Mouse (Mus musculus): ENCODE results near the gene Anxa4. TPM values are rescaled to one million over a fixed set of nuclear protein-coding genes. Genes with fewer than 3 reads are reported as not detected.

The Anxa4 gene
- polyA plus RNA-seq, 1 experiment from 2014 or later: 6.3 TPM

GRCm38 (mm10) chr6:86773830-86774229 is 19.6 kb downstream of the Anxa4 start:
- H3K4me3 ChIP-seq (ENCODE audit: low read length): no peak overlapping the region
- no peak overlapping the region for H3K27ac ChIP-seq (ENCODE audit: low read depth, low read length)
- 92% methylated on average over 4 of the region's 4 CpGs for WGBS
- no peaks in the 10 kb centered on the region for H3K9me3 ChIP-seq (ENCODE audit: control insufficient read depth, low read length)
- H3K36me3 ChIP-seq (ENCODE audit: control insufficient read depth, insufficient read depth, low read length): no peaks in the 10 kb centered on the region
- no peaks in the 10 kb centered on the region for H3K27me3 ChIP-seq (replicated peaks; ENCODE audit: control insufficient read depth, insufficient read depth, low read length)
- H3K9ac ChIP-seq (ENCODE audit: low read depth, low read length): no peak overlapping the region
- ATAC-seq: no peak
- H3K4me1 ChIP-seq (ENCODE audit: control insufficient read depth, insufficient read depth, low read depth, low read length): no peaks in the 10 kb centered on the region
- no peak overlapping the region for H3K4me2 ChIP-seq (ENCODE audit: low read length)

DNA sequence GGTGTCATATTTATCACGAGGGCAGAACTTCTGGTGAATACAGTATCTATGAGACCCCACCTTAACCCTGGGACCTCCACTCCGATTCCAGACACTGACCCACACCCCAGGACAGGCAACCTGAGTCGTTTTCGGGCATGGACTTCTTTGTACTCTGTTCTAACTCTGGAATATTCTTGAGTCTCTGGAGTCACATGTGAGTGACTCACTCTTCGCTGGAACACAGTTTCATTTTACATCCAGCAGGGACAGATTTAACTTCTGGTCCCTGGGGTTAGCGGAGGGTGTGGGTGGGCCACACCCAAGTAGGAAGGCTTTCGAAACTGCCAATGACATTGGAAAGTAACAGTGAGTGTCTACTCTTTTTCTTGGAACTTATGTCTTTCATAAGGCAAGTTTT is 20.8 kb downstream of the Anxa4 start:
- no peak for ATAC-seq
- H3K9me3 ChIP-seq (ENCODE audit: control insufficient read depth, low read length): no peaks in the 10 kb centered on the region
- no peaks in the 10 kb centered on the region for H3K4me1 ChIP-seq (ENCODE audit: control insufficient read depth, insufficient read depth, low read depth, low read length)
- no peaks in the 10 kb centered on the region for H3K36me3 ChIP-seq (ENCODE audit: control insufficient read depth, insufficient read depth, low read length)
- no peaks in the 10 kb centered on the region for H3K27me3 ChIP-seq (replicated peaks; ENCODE audit: control insufficient read depth, insufficient read depth, low read length)
- H3K9ac ChIP-seq (ENCODE audit: low read depth, low read length): no peak overlapping the region
- WGBS: 88% methylated on average over 7 of the region's 7 CpGs
- no peak overlapping the region for H3K27ac ChIP-seq (ENCODE audit: low read depth, low read length)
- no peak overlapping the region for H3K4me2 ChIP-seq (ENCODE audit: low read length)
- H3K4me3 ChIP-seq (ENCODE audit: low read length): no peak overlapping the region

DNA sequence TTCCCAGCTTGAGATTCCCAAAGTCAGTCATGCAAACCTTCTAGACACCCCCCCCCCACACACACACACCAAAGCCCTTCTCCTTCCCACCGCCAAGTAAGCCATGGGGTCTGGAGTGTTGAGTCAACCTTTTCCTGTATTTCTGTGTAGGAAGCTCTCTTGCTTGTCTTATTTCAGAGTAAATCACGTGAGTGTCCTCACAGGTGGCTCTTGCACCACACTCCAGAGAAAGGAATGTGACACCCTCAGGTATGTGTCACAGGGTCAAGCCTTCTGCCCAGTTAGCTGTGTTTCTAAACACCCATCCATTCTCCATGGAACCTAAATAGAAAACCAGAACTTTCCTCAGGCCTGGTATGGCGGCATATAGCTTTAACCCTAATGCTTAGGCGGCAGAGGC is 24.4 kb downstream of the Anxa4 start:
- Histone ChIP-seq H3K36me3 (ENCODE audit: control insufficient read depth, insufficient read depth, low read length) (no peaks in the 10 kb centered on the region), H3K4me2 (ENCODE audit: low read length) (no peak overlapping the region), H3K4me3 (ENCODE audit: low read length) (no peak overlapping the region), H3K4me1 (ENCODE audit: control insufficient read depth, insufficient read depth, low read depth, low read length) (no peaks in the 10 kb centered on the region), H3K9me3 (ENCODE audit: control insufficient read depth, low read length) (no peaks in the 10 kb centered on the region), H3K9ac (ENCODE audit: low read depth, low read length) (no peak overlapping the region), H3K27ac (ENCODE audit: low read depth, low read length) (no peak overlapping the region), H3K27me3 (replicated peaks; ENCODE audit: control insufficient read depth, insufficient read depth, low read length) (no peaks in the 10 kb centered on the region)
- ATAC-seq: no peak
- WGBS: 83% methylated on average over 4 of the region's 4 CpGs

GRCm38 (mm10) chr6:86768186-86768776 is 25.1 kb downstream of the Anxa4 start:
- 86% methylated on average over 4 of the region's 4 CpGs for WGBS

GRCm38 (mm10) chr6:86767465-86767864 is 25.9 kb downstream of the Anxa4 start:
- no peaks in the 10 kb centered on the region for H3K4me1 ChIP-seq (ENCODE audit: control insufficient read depth, insufficient read depth, low read depth, low read length)
- no peaks in the 10 kb centered on the region for H3K27me3 ChIP-seq (replicated peaks; ENCODE audit: control insufficient read depth, insufficient read depth, low read length)
- H3K9me3 ChIP-seq (ENCODE audit: control insufficient read depth, low read length): no peaks in the 10 kb centered on the region
- no peaks in the 10 kb centered on the region for H3K36me3 ChIP-seq (ENCODE audit: control insufficient read depth, insufficient read depth, low read length)
- no peak overlapping the region for H3K4me2 ChIP-seq (ENCODE audit: low read length)
- H3K9ac ChIP-seq (ENCODE audit: low read depth, low read length): no peak overlapping the region
- H3K4me3 ChIP-seq (ENCODE audit: low read length): no peak overlapping the region
- 84% methylated on average over 3 of the region's 3 CpGs for WGBS
- no peak for ATAC-seq
- H3K27ac ChIP-seq (ENCODE audit: low read depth, low read length): no peak overlapping the region

More at GRCm38 (mm10) chr6:86768186-86768776, 25.1 kb downstream of the Anxa4 start:
- no peak overlapping the region for H3K4me3 ChIP-seq (ENCODE audit: low read length)
- H3K27me3 ChIP-seq (replicated peaks; ENCODE audit: control insufficient read depth, insufficient read depth, low read length): no peaks in the 10 kb centered on the region
- no peak overlapping the region for H3K4me2 ChIP-seq (ENCODE audit: low read length)
- no peaks in the 10 kb centered on the region for H3K36me3 ChIP-seq (ENCODE audit: control insufficient read depth, insufficient read depth, low read length)
- H3K9me3 ChIP-seq (ENCODE audit: control insufficient read depth, low read length): no peaks in the 10 kb centered on the region
- no peak overlapping the region for H3K27ac ChIP-seq (ENCODE audit: low read depth, low read length)
- ATAC-seq: no peak
- H3K9ac ChIP-seq (ENCODE audit: low read depth, low read length): no peak overlapping the region
- no peaks in the 10 kb centered on the region for H3K4me1 ChIP-seq (ENCODE audit: control insufficient read depth, insufficient read depth, low read depth, low read length)

- Histone ChIP-seq H3K9me3 (ENCODE audit: control insufficient read depth, low read length) (no peaks in the 10 kb centered on the region), H3K27ac (ENCODE audit: low read depth, low read length) (no peak overlapping the region), H3K4me2 (ENCODE audit: low read length) (no peak overlapping the region), H3K4me3 (ENCODE audit: low read length) (no peak overlapping the region), H3K4me1 (ENCODE audit: control insufficient read depth, insufficient read depth, low read depth, low read length) (no peaks in the 10 kb centered on the region), H3K9ac (ENCODE audit: low read depth, low read length) (no peak overlapping the region), H3K27me3 (replicated peaks; ENCODE audit: control insufficient read depth, insufficient read depth, low read length) (no peaks in the 10 kb centered on the region), H3K36me3 (ENCODE audit: control insufficient read depth, insufficient read depth, low read length) (no peaks in the 10 kb centered on the region)
- 77% methylated on average over 6 of the region's 6 CpGs for WGBS
- no peak for ATAC-seq
These were observed 27.7 kb downstream of the Anxa4 start for GRCm38 (mm10) chr6:86765637-86766059.

DNA sequence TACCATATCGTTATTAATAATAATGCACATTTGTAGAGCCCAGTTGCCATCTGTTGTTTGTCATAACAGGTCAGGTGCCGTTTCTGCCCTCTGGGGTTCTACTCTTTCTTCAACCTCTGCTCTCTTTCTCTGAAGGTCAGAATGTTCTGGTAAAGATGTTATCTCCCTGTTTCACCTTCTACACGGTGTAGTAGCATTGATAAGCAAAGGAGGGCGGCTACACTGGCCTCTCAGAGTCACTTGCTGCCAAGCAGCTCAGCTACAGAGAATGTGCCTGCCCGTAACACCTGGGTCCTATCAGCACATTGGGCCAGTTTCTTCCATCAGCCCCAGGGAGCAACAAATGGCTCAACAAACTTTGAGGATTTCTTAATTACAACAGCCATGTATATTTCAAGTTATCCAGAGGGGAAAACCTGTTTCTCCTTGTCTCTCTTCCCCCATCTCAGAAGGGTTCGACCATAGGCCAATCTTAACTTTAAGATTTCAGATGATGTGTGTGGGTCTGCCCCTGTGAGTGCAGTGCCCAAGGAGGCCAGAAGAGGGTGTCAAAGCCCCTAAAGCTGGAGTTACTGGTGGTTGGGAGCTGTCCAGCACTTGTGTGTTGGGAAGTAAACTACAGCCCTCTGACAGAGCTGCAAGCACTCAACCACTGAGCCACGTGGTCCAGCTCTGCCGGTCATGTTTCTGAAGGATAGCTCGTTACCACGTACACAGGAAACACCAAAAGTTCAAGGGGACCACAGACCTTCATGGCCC is 39.1 kb downstream of the Anxa4 start:
- Histone ChIP-seq H3K36me3 (ENCODE audit: control insufficient read depth, insufficient read depth, low read length) (no peaks in the 10 kb centered on the region), H3K9ac (ENCODE audit: low read depth, low read length) (no peak overlapping the region), H3K9me3 (ENCODE audit: control insufficient read depth, low read length) (no peaks in the 10 kb centered on the region), H3K27me3 (replicated peaks; ENCODE audit: control insufficient read depth, insufficient read depth, low read length) (no peaks in the 10 kb centered on the region), H3K4me3 (ENCODE audit: low read length) (no peak overlapping the region), H3K4me1 (ENCODE audit: control insufficient read depth, insufficient read depth, low read depth, low read length) (no peaks in the 10 kb centered on the region), H3K27ac (ENCODE audit: low read depth, low read length) (no peak overlapping the region), H3K4me2 (ENCODE audit: low read length) (no peak overlapping the region)
- 92% methylated on average over 10 of the region's 10 CpGs for WGBS
- ATAC-seq: no peak

- Histone ChIP-seq H3K27me3 (replicated peaks; ENCODE audit: control insufficient read depth, insufficient read depth, low read length) (no peaks in the 10 kb centered on the region), H3K36me3 (ENCODE audit: control insufficient read depth, insufficient read depth, low read length) (no peaks in the 10 kb centered on the region), H3K4me1 (ENCODE audit: control insufficient read depth, insufficient read depth, low read depth, low read length) (no peaks in the 10 kb centered on the region), H3K4me3 (ENCODE audit: low read length) (no peak overlapping the region), H3K27ac (ENCODE audit: low read depth, low read length) (no peak overlapping the region), H3K9ac (ENCODE audit: low read depth, low read length) (no peak overlapping the region), H3K4me2 (ENCODE audit: low read length) (no peak overlapping the region), H3K9me3 (ENCODE audit: control insufficient read depth, low read length) (no peaks in the 10 kb centered on the region)
- 82% methylated on average over 5 of the region's 5 CpGs for WGBS
- no peak for ATAC-seq
These were observed 40.4 kb downstream of the Anxa4 start for GRCm38 (mm10) chr6:86752843-86753485.

DNA sequence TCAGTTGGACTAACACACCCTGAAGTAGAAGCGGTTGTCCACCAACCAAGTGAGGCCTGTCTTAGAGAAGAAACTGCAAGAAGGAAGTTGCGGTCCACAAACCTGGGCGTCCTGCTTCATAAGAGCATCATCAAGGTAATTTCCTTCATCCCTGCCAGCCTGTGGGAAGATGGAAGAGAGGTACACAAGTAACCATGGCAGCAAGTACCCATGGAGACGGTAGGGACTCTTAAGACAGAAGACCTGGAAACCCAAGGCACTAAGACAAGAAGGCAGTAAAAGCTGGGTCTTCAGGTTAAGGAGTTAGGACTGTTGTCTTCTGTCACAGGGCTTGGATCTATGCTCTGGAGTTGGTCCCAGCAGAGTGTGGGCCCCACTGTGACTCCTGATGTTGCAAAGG is 42.4 kb downstream of the Anxa4 start:
- Histone ChIP-seq H3K27me3 (replicated peaks; ENCODE audit: control insufficient read depth, insufficient read depth, low read length) (no peaks in the 10 kb centered on the region), H3K27ac (ENCODE audit: low read depth, low read length) (no peak overlapping the region), H3K4me3 (ENCODE audit: low read length) (no peak overlapping the region), H3K4me2 (ENCODE audit: low read length) (no peak overlapping the region), H3K9me3 (ENCODE audit: control insufficient read depth, low read length) (no peaks in the 10 kb centered on the region), H3K4me1 (ENCODE audit: control insufficient read depth, insufficient read depth, low read depth, low read length) (no peaks in the 10 kb centered on the region), H3K36me3 (ENCODE audit: control insufficient read depth, insufficient read depth, low read length) (no peaks in the 10 kb centered on the region), H3K9ac (ENCODE audit: low read depth, low read length) (no peak overlapping the region)
- WGBS: 93% methylated on average over 4 of the region's 4 CpGs
- no peak for ATAC-seq

All from hindbrain, embryonic 16.5 days (tissue).